Mouse (Mus musculus) cerebral cortex, adult 2 months (tissue): ENCODE measurements around the gene 2010300C02Rik.

ENCODE experiments used
- WGBS: fragments of 180-500 bp; shearing (Covaris S2); methylation state at CpG from one replicate; pipeline ENCODE4 v1.1.7; 2018; 5-methylcytosine and 5-hydroxymethylcytosine counted together

The 2010300C02Rik gene

DNA sequence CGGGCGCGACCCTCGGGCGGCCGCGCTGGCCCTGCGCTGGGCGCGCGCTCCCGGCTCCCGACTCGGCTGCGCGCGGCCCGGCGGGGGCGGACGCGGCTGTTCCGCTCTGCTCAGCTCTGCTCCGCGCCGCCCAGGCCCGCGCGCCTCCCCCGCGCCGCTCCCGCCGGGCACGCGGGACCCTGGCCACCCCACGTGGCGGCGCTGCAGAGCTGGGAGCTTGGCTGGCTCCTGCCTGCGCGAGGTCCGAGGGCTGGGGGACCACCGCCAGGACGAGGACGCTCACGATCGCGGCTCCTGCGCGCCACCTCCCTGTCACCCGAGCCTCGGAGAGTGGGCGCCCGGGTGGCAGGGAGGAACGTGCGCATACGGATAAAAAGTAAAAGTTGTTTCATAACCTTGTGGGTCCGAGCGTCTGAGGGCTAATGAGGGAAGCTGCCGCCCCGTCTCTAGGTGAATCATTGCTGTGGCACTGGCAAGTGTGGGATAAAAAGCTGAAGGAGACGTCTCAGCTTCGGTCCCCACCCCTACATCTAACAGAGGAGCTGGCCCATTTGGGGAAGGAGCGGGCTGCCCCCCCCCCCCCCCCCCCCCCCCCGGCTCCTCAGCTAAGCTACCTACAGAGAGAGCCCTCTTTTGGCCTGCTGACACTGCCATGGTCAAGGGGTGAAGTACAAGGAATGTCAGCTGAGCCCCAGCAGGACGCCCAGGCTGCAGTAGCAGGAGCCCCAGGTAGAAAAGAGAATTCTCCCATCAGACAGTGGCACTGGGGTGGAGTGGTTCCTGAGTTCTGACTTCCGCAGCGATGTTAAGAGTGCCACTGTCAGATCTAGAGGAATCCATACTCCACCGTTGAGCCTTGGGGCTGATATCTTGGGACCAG is at the start of gene 2010300C02Rik:
TSS of gene 2010300C02Rik (minus strand) at position 325 of the 880 bp plus-strand sequence.
- 2% methylated on average over 68 of the region's 69 CpGs for WGBS

GRCm38 (mm10) chr1:37744650-37745259 is 24.9 kb upstream of the 2010300C02Rik start:
- WGBS: 46% methylated on average over 9 of the region's 9 CpGs

- 53% methylated on average over 14 of the region's 14 CpGs for WGBS
Observed at GRCm38 (mm10) chr1:37742602-37743270, 22.9 kb upstream of the 2010300C02Rik start.

- 69% methylated on average over 11 of the region's 11 CpGs for WGBS
Observed at GRCm38 (mm10) chr1:37742126-37742525, 22.2 kb upstream of the 2010300C02Rik start.

DNA sequence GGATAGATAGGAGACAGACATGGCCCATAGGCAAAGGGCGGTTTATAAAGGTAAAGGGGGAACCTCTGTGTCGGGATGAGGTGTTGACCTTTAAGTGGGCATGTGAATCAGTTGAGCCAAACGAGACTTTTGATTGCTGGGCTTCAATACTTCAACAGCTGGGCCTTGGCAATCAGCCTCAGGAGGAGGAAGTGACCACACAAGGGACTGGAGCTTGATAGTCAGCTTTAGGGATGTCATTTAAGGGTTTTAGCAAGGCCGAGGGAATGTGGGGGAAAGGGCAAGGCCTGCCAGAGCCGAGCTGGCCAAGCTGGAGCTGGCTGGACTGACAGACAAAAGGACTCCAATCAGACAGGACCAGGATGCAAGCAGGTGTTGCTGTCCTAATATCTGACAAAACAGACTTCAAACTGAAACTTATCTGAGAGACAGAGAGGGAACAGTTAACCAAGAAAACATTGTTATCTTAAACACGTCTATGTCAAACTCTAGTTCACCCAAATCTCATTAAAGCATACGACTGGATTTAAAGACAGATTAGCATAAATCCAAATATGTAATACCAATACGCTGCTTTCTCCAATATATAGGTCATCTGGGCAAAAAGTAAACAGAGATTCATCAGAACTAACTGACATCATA is 20.4 kb upstream of the 2010300C02Rik start:
- 81% methylated on average over 8 of the region's 8 CpGs for WGBS

- 67% methylated on average over 2 of the region's 2 CpGs for WGBS
Observed at GRCm38 (mm10) chr1:37738895-37739294, 19.0 kb upstream of the 2010300C02Rik start.

DNA sequence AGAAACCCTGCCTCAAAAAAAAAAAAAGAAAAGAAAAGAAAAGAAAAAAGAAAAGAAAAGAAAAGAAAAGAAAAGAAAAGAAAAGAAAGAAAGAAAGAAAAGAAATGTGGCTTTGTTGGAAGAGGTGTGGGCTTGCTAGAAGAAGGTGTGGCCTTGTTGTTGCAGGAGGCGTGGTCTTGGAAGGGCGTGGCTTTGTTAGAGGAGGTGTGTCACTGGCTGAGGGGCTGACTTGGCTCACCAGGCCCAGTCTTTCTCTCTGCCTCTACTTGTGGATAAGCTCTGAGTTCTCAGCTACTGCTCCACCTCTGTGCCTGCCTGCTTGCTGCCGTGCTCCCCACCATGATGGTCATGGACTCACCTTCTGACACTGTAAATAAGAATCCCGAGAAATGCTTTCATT is 17.2 kb upstream of the 2010300C02Rik start:
- 85% methylated on average over 4 of the region's 4 CpGs for WGBS

- 92% methylated on average over 5 of the region's 5 CpGs for WGBS
Observed at GRCm38 (mm10) chr1:37735932-37736331, 16.0 kb upstream of the 2010300C02Rik start.

DNA sequence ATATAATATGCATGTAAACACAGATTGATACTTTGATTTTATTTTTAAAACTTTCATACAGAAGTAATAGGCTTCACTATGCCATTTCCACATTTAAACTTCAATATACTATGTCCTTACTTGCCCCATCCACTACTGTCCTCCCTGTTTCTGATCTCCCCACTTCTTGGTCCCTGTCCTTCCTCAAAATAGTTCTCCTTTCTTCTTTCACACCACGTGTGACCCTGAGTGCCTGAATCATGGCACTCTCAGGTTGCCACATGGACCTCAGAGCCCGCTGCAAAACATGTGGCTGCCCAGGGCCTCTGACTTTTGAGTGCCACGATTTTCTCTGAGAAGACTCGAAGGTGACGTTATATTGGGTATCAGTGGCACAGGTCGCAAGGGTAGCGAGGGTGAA is 15.0 kb upstream of the 2010300C02Rik start:
- WGBS: 81% methylated on average over 7 of the region's 7 CpGs

DNA sequence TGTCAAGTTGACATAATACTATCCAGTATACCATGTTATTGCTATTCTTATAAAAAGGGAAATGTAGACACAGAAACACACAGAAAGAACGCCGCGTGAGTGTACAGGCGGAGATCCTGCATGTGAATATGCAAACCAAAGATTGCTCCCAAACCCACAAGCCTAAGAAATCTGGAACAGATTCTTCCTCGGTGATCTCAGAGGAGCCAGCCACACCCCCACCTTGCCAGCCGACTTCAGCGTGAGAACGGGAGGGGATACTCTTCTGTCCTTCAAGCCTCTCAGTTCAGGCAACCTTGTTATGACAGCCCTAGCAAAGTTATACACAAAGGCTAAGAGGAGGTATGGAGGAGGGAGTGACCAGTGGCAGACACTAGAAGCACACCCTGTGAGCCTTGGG is 9.5 kb upstream of the 2010300C02Rik start:
- WGBS: 60% methylated on average over 8 of the region's 8 CpGs

- WGBS: 37% methylated on average over 10 of the region's 10 CpGs
Observed at GRCm38 (mm10) chr1:37728053-37728452, 8.2 kb upstream of the 2010300C02Rik start.

- 59% methylated on average over 8 of the region's 8 CpGs for WGBS
Observed at GRCm38 (mm10) chr1:37727186-37727585, 7.3 kb upstream of the 2010300C02Rik start.

GRCm38 (mm10) chr1:37726426-37726825 is 6.5 kb upstream of the 2010300C02Rik start:
- 19% methylated on average over 8 of the region's 8 CpGs for WGBS

- WGBS: 21% methylated on average over 12 of the region's 12 CpGs
Observed at GRCm38 (mm10) chr1:37725880-37726279, 6.0 kb upstream of the 2010300C02Rik start.

- WGBS: 46% methylated on average over 5 of the region's 5 CpGs
Observed at GRCm38 (mm10) chr1:37721092-37721491, 1.2 kb upstream of the 2010300C02Rik start.

DNA sequence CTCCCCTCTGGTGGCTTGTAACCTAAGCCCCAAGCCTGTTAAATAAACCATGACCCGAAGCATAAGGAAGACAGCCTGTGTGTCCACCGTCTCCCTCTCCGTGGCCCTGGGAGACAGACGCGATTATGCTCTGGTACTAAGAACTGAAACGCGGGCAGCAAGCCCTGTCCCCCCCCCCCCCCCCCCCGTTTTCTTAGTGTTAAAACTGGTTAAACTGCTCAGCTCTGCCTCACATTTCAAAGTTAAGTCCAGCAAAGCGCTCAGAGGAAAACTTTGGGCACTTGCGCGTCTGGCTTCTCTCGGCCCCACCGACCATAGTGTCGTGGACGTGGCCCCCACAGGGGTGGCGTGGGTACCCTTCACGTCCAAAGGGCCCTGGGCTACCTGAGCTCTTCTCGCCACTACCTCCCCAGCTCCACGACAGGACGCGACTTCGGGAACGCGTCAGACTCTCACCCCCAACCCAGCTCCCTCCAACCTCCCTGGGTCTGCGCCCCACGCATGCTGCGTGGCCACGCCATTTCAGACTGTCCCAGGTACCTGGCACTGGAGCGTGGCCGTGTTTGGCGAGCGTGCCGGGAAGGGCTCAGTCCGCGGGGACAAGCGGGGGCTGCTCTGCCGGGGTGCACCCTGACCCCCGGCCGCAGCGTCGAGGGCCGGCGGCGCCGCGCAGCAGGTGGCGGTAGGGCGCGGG is 708 bp downstream of the 2010300C02Rik start:
- WGBS: 4% methylated on average over 49 of the region's 49 CpGs

DNA sequence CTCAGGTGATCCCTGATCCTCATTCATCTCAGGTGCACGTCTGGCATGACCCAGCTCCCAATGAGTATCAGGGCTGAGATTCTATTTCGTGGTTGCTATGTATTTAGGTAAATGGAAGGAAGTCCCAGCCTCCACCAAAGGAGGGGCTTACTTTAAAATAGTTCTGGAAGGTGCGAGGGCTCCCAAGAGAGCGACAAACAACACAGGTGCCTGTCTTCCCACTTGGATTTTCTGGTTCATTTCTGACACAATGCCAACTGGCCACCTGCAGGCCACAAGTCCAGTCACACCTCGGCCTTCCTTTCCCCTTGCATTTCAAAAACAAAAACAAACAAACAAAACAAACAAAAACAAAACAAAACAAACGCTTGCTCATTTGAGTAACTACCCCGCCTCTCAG is 1.4 kb downstream of the 2010300C02Rik start:
- 33% methylated on average over 7 of the region's 7 CpGs for whole genome bisulfite sequencing

DNA sequence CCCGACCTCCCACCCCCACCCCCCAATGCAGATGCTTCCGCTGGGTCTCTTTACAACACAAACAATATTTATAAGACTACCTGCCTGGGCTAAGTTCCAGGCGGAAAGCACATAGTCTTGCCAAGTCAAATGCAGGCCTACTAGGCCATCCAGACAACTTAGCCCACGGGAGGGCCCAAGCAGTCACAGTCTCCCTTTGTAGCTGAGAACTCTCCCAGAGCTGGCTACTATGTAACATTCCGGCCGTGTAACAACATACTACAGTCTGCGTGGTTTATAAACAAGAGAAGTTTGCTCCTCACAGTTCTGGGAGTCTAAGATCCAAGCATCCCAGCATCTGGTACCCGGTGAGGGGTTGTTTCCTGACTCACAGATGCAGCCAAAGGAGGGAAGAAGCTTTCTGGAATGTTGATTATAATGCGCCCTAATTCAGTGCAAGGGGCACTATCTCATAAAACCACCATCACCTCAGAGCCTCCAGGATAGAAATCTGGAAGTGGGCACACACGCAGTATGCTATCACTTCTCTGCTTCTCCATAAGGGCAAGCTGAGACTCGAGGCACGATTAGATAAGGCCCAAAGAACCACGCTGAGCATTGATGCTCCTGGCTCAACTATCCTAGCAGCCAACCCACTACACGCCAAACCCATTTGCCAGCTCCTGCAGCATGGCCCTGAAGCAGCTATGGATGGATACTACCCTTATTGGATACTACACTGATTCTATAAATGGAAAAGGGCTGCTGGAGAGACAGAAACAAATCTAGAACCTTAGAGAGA is 2.3 kb downstream of the 2010300C02Rik start:
- 54% methylated on average over 14 of the region's 14 CpGs for WGBS

- WGBS: 44% methylated on average over 4 of the region's 4 CpGs
Observed at GRCm38 (mm10) chr1:37712357-37712737, 7.5 kb downstream of the 2010300C02Rik start.

- WGBS: 81% methylated on average over 10 of the region's 10 CpGs
Observed at GRCm38 (mm10) chr1:37711596-37712356, 8.1 kb downstream of the 2010300C02Rik start.
